Mouse (Mus musculus) midbrain, embryonic 16.5 days (tissue): ENCODE data around the gene Pcif1. TPM values are rescaled to one million over a fixed set of nuclear protein-coding genes. Genes with fewer than 3 reads are reported as not detected.

ENCODE experiments used
- ATAC-seq: fragments of 200-750 bp; cut with Nextera tagmentation; 2 replicates; pipeline ENCODE4 v1.8.0; 2017; ENCODE audit warnings: moderate TSS enrichment
- H3K27ac ChIP-seq: fragments of 300-500 bp; sonication (generic); 2 replicates; pipeline ENCODE4 v1.5.1; 2014; ENCODE audit warnings: mild to moderate bottlenecking, low read length, mixed read lengths
- H3K27me3 ChIP-seq: fragments of 300-500 bp; sonication (generic); 2 replicates; pipeline ENCODE4 v1.6.1; 2014; ENCODE audit warnings: low read depth, low read length, mixed read lengths; ENCODE audit not compliant: control insufficient read depth, insufficient read depth
- H3K36me3 ChIP-seq: fragments of 300-500 bp; sonication (generic); 2 replicates; pipeline ENCODE4 v1.6.1; 2014; ENCODE audit warnings: mild to moderate bottlenecking, low read length, moderate library complexity, mixed read lengths; ENCODE audit not compliant: control insufficient read depth, insufficient read depth
- H3K4me1 ChIP-seq: fragments of 300-500 bp; sonication (generic); 2 replicates; pipeline ENCODE4 v1.6.1; 2014; ENCODE audit warnings: mild to moderate bottlenecking, low read length, mixed read lengths; ENCODE audit not compliant: control insufficient read depth, insufficient read depth
- H3K4me2 ChIP-seq: fragments of 300-500 bp; sonication (generic); 2 replicates; pipeline ENCODE4 v1.6.1; 2014; ENCODE audit warnings: mild to moderate bottlenecking, low read length, mixed read lengths
- H3K4me3 ChIP-seq: fragments of 300-500 bp; sonication (generic); 2 replicates; pipeline ENCODE4 v1.5.1; 2014; ENCODE audit warnings: low read depth, mild to moderate bottlenecking, low read length, moderate library complexity, mixed read lengths
- H3K9ac ChIP-seq: fragments of 300-500 bp; sonication (generic); 2 replicates; pipeline ENCODE4 v1.6.1; 2014; ENCODE audit warnings: low read depth, low read length, mixed read lengths
- H3K9me3 ChIP-seq: fragments of 300-500 bp; sonication (generic); replicated peaks from 2 replicates; pipeline ENCODE4 v1.6.1; 2014; ENCODE audit warnings: mild to moderate bottlenecking, low read length, mixed read lengths; ENCODE audit not compliant: control insufficient read depth, poor library complexity, severe bottlenecking
- WGBS: fragments of 180-500 bp; shearing (Covaris S2); extraction: QIAGEN DNeasy Blood & Tissue Kit; methylation state at CpG from one replicate; pipeline ENCODE4 v1.1.7; 2014; 5-methylcytosine and 5-hydroxymethylcytosine counted together
- polyA plus RNA-seq: library from polyadenylated mRNA; unstranded; fragments of >200 nt; fragmentation: Nextera tagmentation; extraction: Ambion mirVana; gene quantifications from 2 replicates; pipeline ENCODE4 v1.2.1, GENCODE M21; 2015

The Pcif1 gene
- polyA plus RNA-seq, 1 experiment from 2014 or later = 78.9 TPM

GRCm38 (mm10) chr2:164895885-164896284 lies 16.8 kb downstream of the Pcif1 start:
- whole genome bisulfite sequencing = 98% methylated on average over 6 of the region's 6 CpGs
- peaks cover 85% of the 10 kb centered on the region for H3K36me3 ChIP-seq
- no peak overlapping the region for H3K27ac ChIP-seq
- no peak overlapping the region for H3K4me2 ChIP-seq
- H3K4me3 ChIP-seq = no peak overlapping the region
- H3K4me1 ChIP-seq = no peaks in the 10 kb centered on the region
- H3K9me3 ChIP-seq = no peaks in the 10 kb centered on the region
- H3K9ac ChIP-seq = no peak overlapping the region
- ATAC-seq = no peak
- H3K27me3 ChIP-seq = no peaks in the 10 kb centered on the region

GRCm38 (mm10) chr2:164898008-164898407 lies 18.9 kb downstream of the Pcif1 start:
- Histone ChIP-seq H3K9ac (no peak overlapping the region), H3K27ac (no peak overlapping the region), H3K9me3 (no peaks in the 10 kb centered on the region), H3K4me1 (no peaks in the 10 kb centered on the region), H3K4me3 (no peak overlapping the region), H3K36me3 (peaks cover 86% of the 10 kb centered on the region), H3K4me2 (no peak overlapping the region), H3K27me3 (no peaks in the 10 kb centered on the region)
- no peak for ATAC-seq
- 97% methylated on average over 7 of the region's 7 CpGs for WGBS

- H3K36me3 ChIP-seq = peaks cover 82% of the 10 kb centered on the region
- no peaks in the 10 kb centered on the region for H3K4me1 ChIP-seq
- WGBS = 91% methylated on average over 15 of the region's 15 CpGs
- H3K27me3 ChIP-seq = no peaks in the 10 kb centered on the region
- H3K27ac ChIP-seq = no peak overlapping the region
- H3K4me3 ChIP-seq = no peak overlapping the region
- no peaks in the 10 kb centered on the region for H3K9me3 ChIP-seq
- ATAC-seq = no peak
- H3K9ac ChIP-seq = no peak overlapping the region
- H3K4me2 ChIP-seq = no peak overlapping the region
These were observed 19.9 kb downstream of the Pcif1 start for GRCm38 (mm10) chr2:164899034-164899433.

DNA sequence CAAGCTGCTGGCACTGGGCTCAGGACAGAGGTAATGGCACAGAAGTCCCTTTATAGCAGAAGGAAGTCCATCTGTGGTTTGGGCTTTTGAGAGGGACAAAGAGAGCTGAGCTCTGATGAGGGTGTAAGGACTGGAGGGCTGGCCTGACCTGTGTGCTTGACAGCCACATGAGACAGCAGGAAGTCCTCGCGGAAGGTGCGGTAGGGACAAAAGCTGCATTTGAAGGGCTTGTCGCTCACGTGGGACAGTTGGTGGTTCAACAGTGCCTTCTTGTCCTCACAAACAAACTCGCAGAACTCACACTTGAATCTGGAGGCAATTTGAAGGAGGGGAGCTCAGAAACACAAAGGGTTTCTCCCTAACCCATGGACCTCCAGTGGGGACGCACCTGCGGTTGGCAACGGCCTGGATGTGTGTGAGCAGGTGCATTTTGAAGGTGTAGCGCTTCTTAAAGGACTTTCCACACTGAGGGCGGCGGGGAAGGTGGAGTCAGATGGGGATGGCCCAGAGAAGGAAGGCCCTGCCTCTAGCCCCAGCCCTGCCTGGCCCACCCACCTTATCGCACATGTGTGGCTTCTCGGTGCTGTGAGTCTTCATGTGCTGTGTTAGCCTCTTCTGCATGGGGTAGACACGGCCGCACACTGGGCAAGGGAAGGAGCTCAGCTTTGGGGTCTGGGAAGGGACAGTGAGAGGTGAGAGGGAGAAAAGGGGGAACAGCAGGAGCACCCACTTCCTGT lies 20.8 kb downstream of the Pcif1 start:
- H3K27me3 ChIP-seq = no peaks in the 10 kb centered on the region
- no peak overlapping the region for H3K9ac ChIP-seq
- no peak overlapping the region for H3K27ac ChIP-seq
- ATAC-seq = no peak
- H3K9me3 ChIP-seq = no peaks in the 10 kb centered on the region
- peaks cover 82% of the 10 kb centered on the region for H3K36me3 ChIP-seq
- H3K4me1 ChIP-seq = no peaks in the 10 kb centered on the region
- 92% methylated on average over 16 of the region's 16 CpGs for WGBS
- H3K4me3 ChIP-seq = no peak overlapping the region
- no peak overlapping the region for H3K4me2 ChIP-seq

- Histone ChIP-seq H3K4me3 (no peak overlapping the region), H3K4me2 (no peak overlapping the region), H3K4me1 (no peaks in the 10 kb centered on the region), H3K9ac (no peak overlapping the region), H3K36me3 (peaks cover 75% of the 10 kb centered on the region), H3K9me3 (no peaks in the 10 kb centered on the region), H3K27ac (no peak overlapping the region), H3K27me3 (no peaks in the 10 kb centered on the region)
- ATAC-seq = no peak
- WGBS = 90% methylated on average over 13 of the region's 13 CpGs
These were observed 22.3 kb downstream of the Pcif1 start for GRCm38 (mm10) chr2:164901380-164901779.

DNA sequence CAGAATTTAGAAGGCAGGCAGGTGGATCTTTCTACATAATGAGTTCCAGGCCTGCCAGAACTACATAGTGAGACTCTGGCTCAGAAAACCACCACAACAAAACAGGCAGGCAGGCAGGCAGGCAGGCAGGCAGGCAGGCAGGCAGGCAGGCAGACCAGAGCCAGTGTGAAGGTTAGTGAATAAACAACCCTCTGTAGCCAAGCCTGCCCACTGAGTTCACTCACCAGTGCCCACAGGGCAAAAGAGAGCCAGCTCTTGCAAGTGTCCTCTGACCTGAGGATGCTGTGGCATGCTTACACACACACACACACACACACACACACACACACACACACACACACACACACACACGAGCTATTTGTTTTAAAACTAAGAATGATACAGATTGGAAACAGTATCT lies 24.4 kb downstream of the Pcif1 start:
- no peak overlapping the region for H3K4me2 ChIP-seq
- H3K9me3 ChIP-seq = no peaks in the 10 kb centered on the region
- no peak overlapping the region for H3K9ac ChIP-seq
- no peaks in the 10 kb centered on the region for H3K27me3 ChIP-seq
- H3K4me3 ChIP-seq = no peak overlapping the region
- H3K27ac ChIP-seq = no peak overlapping the region
- no peaks in the 10 kb centered on the region for H3K4me1 ChIP-seq
- no peak for ATAC-seq
- peaks cover 80% of the 10 kb centered on the region for H3K36me3 ChIP-seq
- 82% methylated on average over 1 of the region's 1 CpGs for WGBS

DNA sequence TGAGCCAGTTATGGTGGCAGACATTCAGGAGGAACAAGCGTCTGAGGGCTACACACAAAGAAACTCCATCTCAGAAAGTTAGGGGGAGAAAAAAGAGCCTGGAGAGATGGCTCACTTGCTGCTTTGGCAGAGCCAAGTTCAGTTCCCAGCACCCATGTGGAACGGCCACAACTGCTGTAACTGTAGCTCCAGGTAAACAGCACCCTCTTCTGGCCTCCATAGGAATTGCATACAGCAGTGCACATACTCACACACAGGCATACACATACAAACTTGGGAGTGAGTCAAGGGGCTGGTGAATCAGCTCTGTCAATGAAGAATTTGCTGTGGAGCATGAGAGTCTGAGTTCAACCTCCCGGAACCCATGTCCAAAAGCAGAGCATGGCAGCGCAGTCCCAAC lies 27.0 kb downstream of the Pcif1 start:
- H3K27me3 ChIP-seq = no peaks in the 10 kb centered on the region
- H3K4me3 ChIP-seq = no peak overlapping the region
- no peak overlapping the region for H3K9ac ChIP-seq
- no peak overlapping the region for H3K27ac ChIP-seq
- 99% methylated on average over 4 of the region's 4 CpGs for WGBS
- no peak for ATAC-seq
- no peak overlapping the region for H3K4me2 ChIP-seq
- peaks cover 56% of the 10 kb centered on the region for H3K36me3 ChIP-seq
- H3K4me1 ChIP-seq = peaks cover 14% of the 10 kb centered on the region
- no peaks in the 10 kb centered on the region for H3K9me3 ChIP-seq

GRCm38 (mm10) chr2:164907511-164907910 lies 28.4 kb downstream of the Pcif1 start:
- ATAC-seq = no peak
- H3K4me1 ChIP-seq = peaks cover 19% of the 10 kb centered on the region
- no peak overlapping the region for H3K4me3 ChIP-seq
- H3K4me2 ChIP-seq = no peak overlapping the region
- no peaks in the 10 kb centered on the region for H3K27me3 ChIP-seq
- peaks cover 44% of the 10 kb centered on the region for H3K36me3 ChIP-seq
- H3K9me3 ChIP-seq = no peaks in the 10 kb centered on the region
- no peak overlapping the region for H3K27ac ChIP-seq
- 98% methylated on average over 12 of the region's 12 CpGs for WGBS
- no peak overlapping the region for H3K9ac ChIP-seq

DNA sequence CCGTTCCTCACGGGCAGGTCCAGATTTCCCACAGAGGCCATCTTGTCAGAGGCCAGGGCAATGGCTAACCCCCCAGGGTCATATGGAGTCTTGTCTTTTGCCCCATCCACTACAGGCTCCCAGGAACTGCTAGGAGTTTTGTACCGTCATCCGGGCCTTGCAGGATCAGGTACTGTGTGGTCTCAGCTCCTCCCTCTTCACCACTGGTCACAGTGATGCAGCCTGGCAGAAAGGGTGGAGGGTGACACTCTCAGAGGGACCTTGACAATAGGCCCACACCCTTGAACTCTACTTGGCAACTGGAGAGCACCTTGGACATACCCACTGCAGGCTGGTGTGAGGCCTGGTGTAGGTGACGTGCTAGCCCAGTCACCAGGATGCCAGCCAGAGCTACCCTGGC lies 28.9 kb downstream of the Pcif1 start:
- Histone ChIP-seq H3K36me3 (peaks cover 39% of the 10 kb centered on the region), H3K9ac (no peak overlapping the region), H3K9me3 (no peaks in the 10 kb centered on the region), H3K4me1 (peaks cover 19% of the 10 kb centered on the region), H3K27ac (no peak overlapping the region), H3K27me3 (no peaks in the 10 kb centered on the region), H3K4me2 (no peak overlapping the region), H3K4me3 (no peak overlapping the region)
- ATAC-seq = no peak
- 94% methylated on average over 5 of the region's 5 CpGs for WGBS
